Mouse (Mus musculus) MEL (cell line): Measurements from ENCODE around the gene Mospd2. TPM values are rescaled to one million over a fixed set of nuclear protein-coding genes. Genes with fewer than 3 reads are reported as not detected.

ENCODE experiments used
- DNase-seq: peaks from one replicate; pipeline ENCODE4 v3.0.0; 2011; ENCODE audit warnings: low read depth, low spot score
- H3K27ac ChIP-seq: 2 replicates; pipeline ENCODE4 v1.5.1; 2012; ENCODE audit warnings: low read depth, mild to moderate bottlenecking, control low read depth, low read length, moderate library complexity; ENCODE audit not compliant: control insufficient read depth
- H3K27me3 ChIP-seq, 2 experiments: fragments of 150-350 bp in 1 of 2; sonication (generic) in 1 of 2; 2 replicates each; pipeline ENCODE4 v1.6.1; 2012; ENCODE audit warnings: low read length in 2 of 2, mild to moderate bottlenecking in 2 of 2, improper control_type of control experiment in 1 of 2, moderate library complexity in 1 of 2; ENCODE audit not compliant: insufficient read depth in 2 of 2, control insufficient read depth in 1 of 2
- H3K36me3 ChIP-seq, 2 experiments: 2 replicates each; pipeline ENCODE4 v1.6.1; 2012 to 2014; ENCODE audit warnings: low read length in 2 of 2, improper control_type of control experiment in 1 of 2, inconsistent platforms in 1 of 2, mild to moderate bottlenecking in 1 of 2; ENCODE audit not compliant: insufficient read depth in 2 of 2, control insufficient read depth in 1 of 2
- H3K4me1 ChIP-seq, 2 experiments: fragments of 150-350 bp in 1 of 2; sonication (generic) in 1 of 2; 2 replicates each; pipeline ENCODE4 v1.6.1; 2012; ENCODE audit warnings: low read length in 2 of 2, improper control_type of control experiment in 1 of 2, mild to moderate bottlenecking in 1 of 2; ENCODE audit not compliant: insufficient read depth in 2 of 2, control insufficient read depth in 1 of 2
- H3K4me3 ChIP-seq, 2 experiments: fragments of 150-350 bp in 1 of 2; sonication (generic) in 1 of 2; 2 replicates each; pipeline ENCODE4 v1.5.1; 2012; ENCODE audit warnings: low read depth in 2 of 2, low read length in 2 of 2, mild to moderate bottlenecking in 2 of 2, moderate library complexity in 2 of 2, control low read depth in 1 of 2, improper control_type of control experiment in 1 of 2; ENCODE audit not compliant: control insufficient read depth in 1 of 2, insufficient read depth in 1 of 2
- H3K79me2 ChIP-seq: 2 replicates; pipeline ENCODE4 v1.6.1; 2012; ENCODE audit warnings: mild to moderate bottlenecking, low read length, moderate library complexity; ENCODE audit not compliant: control insufficient read depth, poor library complexity, insufficient read depth
- H3K9ac ChIP-seq: 2 replicates; pipeline ENCODE4 v1.6.1; 2012; ENCODE audit warnings: low read depth, mild to moderate bottlenecking, control low read depth, low read length, moderate library complexity; ENCODE audit not compliant: control insufficient read depth, poor library complexity, severe bottlenecking
- H3K9me3 ChIP-seq: fragments of 150-350 bp; sonication (generic); replicated peaks from 2 replicates; pipeline ENCODE4 v1.6.1; 2012; ENCODE audit warnings: mild to moderate bottlenecking, low read length, improper control_type of control experiment, moderate library complexity; ENCODE audit not compliant: insufficient read depth
- BHLHE40 ChIP-seq: IDR thresholded peaks from 2 replicates; pipeline ENCODE4 v1.6.1; 2012; ENCODE audit warnings: low read depth, mild to moderate bottlenecking, inconsistent platforms, low read length, improper control_type of control experiment, borderline replicate concordance
- CHD1 ChIP-seq: IDR thresholded peaks from 2 replicates; pipeline ENCODE4 v1.6.1; 2012; ENCODE audit warnings: low read depth, mild to moderate bottlenecking, inconsistent platforms, low read length, improper control_type of control experiment
- CHD2 ChIP-seq: IDR thresholded peaks from 2 replicates; pipeline ENCODE4 v1.6.1; 2011; ENCODE audit warnings: low read length, improper control_type of control experiment
- CTCF ChIP-seq, 3 experiments: IDR thresholded peaks in 2 of 3; conservative IDR thresholded peaks in 1 of 3; 2 replicates each; pipeline ENCODE4 v1.5.1; 2011 to 2012; ENCODE audit warnings: low read length in 3 of 3, low read depth in 2 of 3, mild to moderate bottlenecking in 2 of 3, improper control_type of control experiment in 1 of 3, inconsistent platforms in 1 of 3, mixed read lengths in 1 of 3, moderate library complexity in 1 of 3; ENCODE audit not compliant: control insufficient read depth in 1 of 3, insufficient read depth in 1 of 3, poor library complexity in 1 of 3, severe bottlenecking in 1 of 3
- E2F4 ChIP-seq: IDR thresholded peaks from 2 replicates; pipeline ENCODE4 v1.6.1; 2011; ENCODE audit warnings: low read depth, low read length, improper control_type of control experiment, borderline replicate concordance
- ELF1 ChIP-seq: IDR thresholded peaks from 2 replicates; pipeline ENCODE4 v1.6.1; 2014; ENCODE audit warnings: low read depth, mild to moderate bottlenecking, inconsistent platforms, low read length, improper control_type of control experiment, moderate library complexity
- EP300 ChIP-seq, 2 experiments: IDR thresholded peaks; 2 replicates each; pipeline ENCODE4 v1.6.1; 2011; ENCODE audit warnings: improper control_type of control experiment in 2 of 2, low read length in 2 of 2, low read depth in 1 of 2, mild to moderate bottlenecking in 1 of 2
- ETS1 ChIP-seq: IDR thresholded peaks from 2 replicates; pipeline ENCODE4 v1.6.1; 2012; ENCODE audit warnings: low read depth, mild to moderate bottlenecking, inconsistent platforms, low read length, improper control_type of control experiment, moderate library complexity
- GATA1 ChIP-seq: IDR thresholded peaks from 2 replicates; pipeline ENCODE4 v1.6.1; 2011; ENCODE audit warnings: low read depth, low read length, improper control_type of control experiment
- HCFC1 ChIP-seq: IDR thresholded peaks from 2 replicates; pipeline ENCODE4 v1.6.1; 2012; ENCODE audit warnings: low read depth, mild to moderate bottlenecking, inconsistent platforms, low read length, improper control_type of control experiment, moderate library complexity
- JUND ChIP-seq: IDR thresholded peaks from 2 replicates; pipeline ENCODE4 v1.6.1; 2011; ENCODE audit warnings: low read depth, mild to moderate bottlenecking, improper control_type of control experiment, low read length
- KAT2A ChIP-seq: conservative IDR thresholded peaks from 2 replicates; pipeline ENCODE4 v1.6.1; 2012; ENCODE audit warnings: low read depth, low read length, improper control_type of control experiment, inconsistent platforms
- MAFK ChIP-seq: IDR thresholded peaks from 2 replicates; pipeline ENCODE4 v1.6.1; 2011; ENCODE audit warnings: low read depth, mild to moderate bottlenecking, low read length, improper control_type of control experiment, borderline replicate concordance
- MAX ChIP-seq: IDR thresholded peaks from 2 replicates; pipeline ENCODE4 v1.6.1; 2011; ENCODE audit warnings: low read length, improper control_type of control experiment
- MAZ ChIP-seq: IDR thresholded peaks from 2 replicates; pipeline ENCODE4 v1.6.1; 2012; ENCODE audit warnings: low read depth, mild to moderate bottlenecking, inconsistent platforms, low read length, improper control_type of control experiment
- MEF2A ChIP-seq: IDR thresholded peaks from 2 replicates; pipeline ENCODE4 v1.6.1; 2014; ENCODE audit warnings: low read depth, mild to moderate bottlenecking, inconsistent platforms, low read length, improper control_type of control experiment; ENCODE audit not compliant: poor library complexity, insufficient replicate concordance, severe bottlenecking; ENCODE audit errors: extremely low read depth
- MXI1 ChIP-seq: IDR thresholded peaks from 2 replicates; pipeline ENCODE4 v1.6.1; 2011; ENCODE audit warnings: mild to moderate bottlenecking, low read depth, low read length, improper control_type of control experiment
- MYB ChIP-seq: IDR thresholded peaks from 2 replicates; pipeline ENCODE4 v1.6.1; 2011; ENCODE audit warnings: mild to moderate bottlenecking, low read depth, low read length, improper control_type of control experiment
- MYC ChIP-seq: IDR thresholded peaks from 2 replicates; pipeline ENCODE4 v1.6.1; 2011; ENCODE audit warnings: low read depth, mild to moderate bottlenecking, low read length, improper control_type of control experiment, moderate library complexity
- NELFE ChIP-seq: IDR thresholded peaks from 2 replicates; pipeline ENCODE4 v1.6.1; 2011; ENCODE audit warnings: low read depth, low read length, improper control_type of control experiment
- NRF1 ChIP-seq: IDR thresholded peaks from 2 replicates; pipeline ENCODE4 v1.6.1; 2014; ENCODE audit warnings: low read depth, mild to moderate bottlenecking, inconsistent platforms, low read length, improper control_type of control experiment, moderate library complexity; ENCODE audit not compliant: poor library complexity, insufficient read depth, severe bottlenecking
- POLR2A ChIP-seq, 2 experiments: IDR thresholded peaks; 2 replicates each; pipeline ENCODE4 v1.6.1; 2011 to 2012; ENCODE audit warnings: low read length in 2 of 2, mild to moderate bottlenecking in 2 of 2, control low read depth in 1 of 2, improper control_type of control experiment in 1 of 2, low read depth in 1 of 2, moderate library complexity in 1 of 2; ENCODE audit not compliant: control insufficient read depth in 1 of 2, insufficient read depth in 1 of 2, poor library complexity in 1 of 2
- POLR2AphosphoS2 ChIP-seq: IDR thresholded peaks from 2 replicates; pipeline ENCODE4 v1.6.1; 2011; ENCODE audit warnings: low read length, improper control_type of control experiment
- POLR2AphosphoS5 ChIP-seq: IDR thresholded peaks from 2 replicates; pipeline ENCODE4 v1.6.1; 2012; ENCODE audit warnings: low read depth, borderline replicate concordance, mild to moderate bottlenecking, inconsistent platforms, low read length, moderate library complexity, mixed read lengths
- RAD21 ChIP-seq: IDR thresholded peaks from 2 replicates; pipeline ENCODE4 v1.6.1; 2011; ENCODE audit warnings: mild to moderate bottlenecking, low read depth, low read length, improper control_type of control experiment
- SIN3A ChIP-seq: IDR thresholded peaks from 2 replicates; pipeline ENCODE4 v1.6.1; 2012; ENCODE audit warnings: low read length, improper control_type of control experiment, inconsistent platforms
- SMC3 ChIP-seq: IDR thresholded peaks from 2 replicates; pipeline ENCODE4 v1.6.1; 2011; ENCODE audit warnings: low read depth, low read length, improper control_type of control experiment
- TAL1 ChIP-seq: IDR thresholded peaks from 2 replicates; pipeline ENCODE4 v1.6.1; 2012; ENCODE audit warnings: mild to moderate bottlenecking, inconsistent platforms, low read length, moderate library complexity, mixed read lengths
- TBP ChIP-seq: IDR thresholded peaks from 2 replicates; pipeline ENCODE4 v1.8.0; 2011; ENCODE audit warnings: low read depth, low read length, improper control_type of control experiment
- TCF12 ChIP-seq: IDR thresholded peaks from 2 replicates; pipeline ENCODE4 v1.6.1; 2014; ENCODE audit warnings: low read depth, mild to moderate bottlenecking, inconsistent platforms, low read length, improper control_type of control experiment, moderate library complexity
- UBTF ChIP-seq: IDR thresholded peaks from 2 replicates; pipeline ENCODE4 v1.6.1; 2012; ENCODE audit warnings: low read depth, mild to moderate bottlenecking, inconsistent platforms, low read length, improper control_type of control experiment, moderate library complexity, borderline replicate concordance; ENCODE audit not compliant: insufficient read depth
- USF1 ChIP-seq: IDR thresholded peaks from 2 replicates; pipeline ENCODE4 v1.6.1; 2014; ENCODE audit warnings: low read depth, mild to moderate bottlenecking, inconsistent platforms, low read length, improper control_type of control experiment, moderate library complexity
- ZC3H11A ChIP-seq: IDR thresholded peaks from 2 replicates; pipeline ENCODE4 v1.6.1; 2012; ENCODE audit warnings: low read depth, mild to moderate bottlenecking, inconsistent platforms, low read length, improper control_type of control experiment
- ZKSCAN1 ChIP-seq: IDR thresholded peaks from 2 replicates; pipeline ENCODE4 v1.6.1; 2012; ENCODE audit warnings: low read depth, mild to moderate bottlenecking, inconsistent platforms, low read length, improper control_type of control experiment, moderate library complexity
- ZMIZ1 ChIP-seq: IDR thresholded peaks from 2 replicates; pipeline ENCODE4 v1.6.1; 2012; ENCODE audit warnings: low read depth, mild to moderate bottlenecking, inconsistent platforms, low read length, improper control_type of control experiment, moderate library complexity
- ZNF384 ChIP-seq: IDR thresholded peaks from 2 replicates; pipeline ENCODE4 v1.6.1; 2012; ENCODE audit warnings: low read depth, mild to moderate bottlenecking, inconsistent platforms, low read length, improper control_type of control experiment
- polyA plus RNA-seq, 2 experiments: library from polyadenylated mRNA; stranded (reverse) in 1 of 2; unstranded in 1 of 2; fragments of >175 nt in 1 of 2; fragments of >200 nt in 1 of 2; gene quantifications; 2 replicates each; pipeline versions ENCODE4 v1.2.1 to v1.2.4; 2012; ENCODE audit warnings: low replicate concordance in 2 of 2, low read depth in 1 of 2; ENCODE audit not compliant: insufficient read length in 2 of 2, insufficient read depth in 1 of 2, missing spikeins in 1 of 2
- total RNA-seq: library from RNA; depleted of rRNA; stranded (reverse); fragments of 300-350 nt; gene quantifications from 2 replicates; pipeline ENCODE4 v1.2.3, GENCODE M21; 2012; rRNA removed

Mospd2 gene
- 8.2 and 8.9 TPM in 2 replicates for total RNA-seq
- 1 to 10 TPM in 1 of 2 experiments, not detected in 1; 8.2 TPM for polyA plus RNA-seq

GRCm38 (mm10) chrX:164980193-164980775 lies at the start of gene Mospd2, which contains the start of gene Fancb:
TSS of gene Mospd2 (minus strand) at chrX:164980375.
TSS of gene Fancb (plus strand) at chrX:164980592.
- Histone ChIP-seq H3K27me3 (no peaks in the 10 kb centered on the region), H3K27ac (peak within 1 kb of the TSS; percentile 81), H3K9ac (peak within 1 kb of the TSS; percentile 83), H3K36me3 (peaks cover 0 to 19% of the 10 kb centered on the region in 2 experiments; a peak in 3 of 4 replicates), H3K4me1 (peaks cover 0 to 7% of the 10 kb centered on the region in 2 experiments; a peak in 3 of 4 replicates), H3K4me3 (peak within 1 kb of the TSS; percentile 76 to 94), H3K79me2 (peaks cover 12% of the 10 kb centered on the region), H3K9me3 (no peaks in the 10 kb centered on the region)
- peak; percentile 98 for DNase-seq
- no peak; the same call in 1 of the 2 replicates for TF ChIP-seq KAT2A
- TF ChIP-seq MAX = peak; percentile 88
- TF ChIP-seq E2F4 = 0 out of 2 replicates have a peak, but pooled peaks have one; percentile 59
- TF ChIP-seq MXI1 = peak; percentile 90
- 0 out of 2 replicates have a peak, but pooled peaks have one; percentile 33 for TF ChIP-seq TBP
- 0 out of 2 replicates have a peak, but pooled peaks have one; percentile 28 for TF ChIP-seq NRF1
- TF ChIP-seq GATA1 = no peak
- TF ChIP-seq USF1 = peak; percentile 87
- TF ChIP-seq POLR2AphosphoS2 = peak; percentile 30; the same call in 1 of the 2 replicates
- TF ChIP-seq ELF1 = peak; percentile 79
- peak; percentile 71 for TF ChIP-seq HCFC1
- TF ChIP-seq MAFK = no peak
- TF ChIP-seq JUND = no peak
- TF ChIP-seq SIN3A = peak; percentile 75; the same call in 1 of the 2 replicates
- no peak; the same call in 1 of the 2 replicates for TF ChIP-seq CHD2
- no peak for TF ChIP-seq MYB
- no peak for TF ChIP-seq CTCF (IDR thresholded peaks at IDR 0.05 in 2 of 3, conservative IDR thresholded peaks at IDR 0.05 in 1 of 3; ENCODE audit: control insufficient read depth in 1 of 3, insufficient read depth in 1 of 3, low read depth in 2 of 3, low read length in 3 of 3, poor library complexity in 1 of 3, severe bottlenecking in 1 of 3)
- no peak for TF ChIP-seq UBTF
- TF ChIP-seq POLR2AphosphoS5 = no peak; the same call in 1 of the 2 replicates
- no peak for TF ChIP-seq EP300 (IDR thresholded peaks at IDR 0.05; ENCODE audit: low read depth in 1 of 2, low read length in 2 of 2)
- TF ChIP-seq NELFE = peak; percentile 43
- no peak for TF ChIP-seq TCF12
- TF ChIP-seq ZC3H11A = no peak
- TF ChIP-seq SMC3 = no peak
- no peak for TF ChIP-seq RAD21
- TF ChIP-seq POLR2A (IDR thresholded peaks at IDR 0.05; ENCODE audit: control insufficient read depth in 1 of 2, insufficient read depth in 1 of 2, low read depth in 1 of 2, low read length in 2 of 2, poor library complexity in 1 of 2) = peak; percentile 48 to 83; a peak in 3 of 4 replicates
- no peak for TF ChIP-seq MEF2A
- TF ChIP-seq TAL1 = no peak
- peak; percentile 90 for TF ChIP-seq BHLHE40
- TF ChIP-seq MYC = 0 out of 2 replicates have a peak, but pooled peaks have one; percentile 67
- peak; percentile 50 for TF ChIP-seq ETS1
- no peak for TF ChIP-seq CHD1
- no peak for TF ChIP-seq ZNF384
- no peak for TF ChIP-seq ZMIZ1
- no peak for TF ChIP-seq ZKSCAN1
- TF ChIP-seq MAZ = peak; percentile 71; the same call in 1 of the 2 replicates
